Mouse (Mus musculus): ENCODE measurements at regions not wholly inside any gene's neighbourhood (a gene's known extent, or its start where the extent isn't known, plus 50 kb on each side); places are given as distances from the start of the nearest gene placed in this dataset.

DNA sequence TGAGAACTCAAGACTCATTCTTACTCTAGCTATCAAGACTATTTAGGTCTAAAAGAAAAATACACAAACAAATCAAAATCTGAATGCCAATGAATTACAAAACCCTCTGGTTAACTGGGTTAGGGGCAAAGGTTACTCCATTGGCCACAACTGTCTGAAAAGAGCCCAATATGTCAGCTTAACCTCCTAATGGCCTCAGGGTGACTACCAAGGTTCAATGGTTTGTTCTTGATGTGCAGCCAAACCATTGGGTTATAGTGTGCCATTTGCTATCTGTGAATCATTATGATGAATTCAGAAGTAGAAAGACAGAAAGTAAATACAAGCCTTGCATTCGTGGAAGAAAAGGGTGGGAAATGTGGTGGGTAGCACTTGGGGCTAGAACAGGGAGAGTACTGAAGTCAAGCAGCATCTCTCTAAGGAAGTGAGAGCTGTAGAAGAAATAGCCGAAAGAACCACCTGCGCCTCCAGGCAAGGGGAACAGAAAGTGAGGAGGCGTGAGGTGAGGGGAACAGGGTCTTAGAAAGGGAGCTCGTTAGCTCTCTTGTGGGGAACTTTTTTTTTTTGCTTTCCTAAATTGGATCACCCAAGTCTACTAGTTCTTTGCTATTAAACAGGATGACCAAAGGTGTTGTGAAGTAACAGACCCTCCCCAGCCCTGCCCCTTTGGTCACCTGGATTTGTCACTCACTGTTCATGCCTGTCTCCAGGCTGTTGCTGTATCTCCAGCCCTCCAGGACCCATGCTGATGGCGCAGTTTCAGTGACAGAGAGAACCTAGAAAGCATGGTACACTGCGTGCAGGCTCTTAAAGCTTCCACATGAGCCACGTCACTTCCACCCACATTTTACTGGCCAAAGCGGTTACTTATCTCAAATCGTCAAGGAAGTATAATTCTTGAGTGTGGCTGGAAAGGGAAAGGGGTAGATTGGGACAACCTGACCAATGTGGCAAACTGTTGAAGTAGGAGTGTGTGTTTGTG lies 204.1 kb upstream of the Tet2 start:
- no peak for DNase-seq

GRCm38 (mm10) chr3:133750061-133750460 lies 205.1 kb upstream of the Tet2 start:
- DNase-seq, result no peak
- intact Hi-C loops (cut with DNase I), result no loop called here

More for the DNA sequence above, 204.1 kb upstream of the Tet2 start:
- intact Hi-C loops (cut with DNase I), result no loop called here

DNA sequence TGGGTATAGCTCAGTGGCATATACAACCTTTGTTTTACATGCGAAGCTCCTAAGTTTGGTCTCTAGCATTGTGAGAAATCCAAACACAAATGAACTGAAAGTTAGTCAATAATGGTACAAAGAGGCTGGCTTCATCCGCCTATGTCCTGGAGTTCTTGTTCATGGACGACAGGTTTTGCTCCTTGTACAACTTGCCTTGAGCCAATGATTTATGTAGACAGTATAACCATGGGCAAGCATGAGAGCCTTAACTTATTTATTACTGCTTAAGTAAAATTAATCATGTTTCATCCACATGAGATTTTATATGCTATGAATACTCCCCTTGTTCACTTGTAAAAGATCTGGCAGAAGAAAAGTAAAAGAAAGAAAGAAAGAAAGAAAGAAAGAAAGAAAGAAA lies 205.7 kb upstream of the Tet2 start:
- intact Hi-C loops (cut with DNase I), result no loop called here

GRCm38 (mm10) chr3:133751011-133751410 lies 206.1 kb upstream of the Tet2 start:
- intact Hi-C loops (cut with DNase I), result no loop called here
- no peak for DNase-seq

More for the DNA sequence above, 205.7 kb upstream of the Tet2 start:
- no peak for DNase-seq

DNA sequence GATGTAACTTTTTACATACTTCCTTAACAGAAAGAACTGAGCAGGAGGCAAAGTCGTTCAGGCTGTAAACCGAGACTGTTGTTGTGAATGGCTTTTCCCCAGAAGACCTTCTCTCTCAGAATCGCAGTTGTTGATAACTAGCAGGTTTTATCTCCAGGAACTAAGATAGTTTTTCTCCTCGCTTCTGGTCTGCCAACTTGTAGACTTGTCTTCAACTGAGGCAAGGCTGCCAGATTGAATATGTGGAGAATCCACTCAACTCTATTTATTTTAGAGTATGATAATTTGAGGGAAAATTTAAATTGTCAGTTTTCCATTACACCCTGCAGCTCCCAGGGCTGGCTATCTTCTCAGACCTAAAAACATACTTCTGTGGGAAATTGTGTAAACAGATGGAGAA lies 206.6 kb upstream of the Tet2 start:
- intact Hi-C loops (cut with DNase I), result no loop called here
- DNase-seq, result no peak

GRCm38 (mm10) chr3:133753041-133753440 lies 208.1 kb upstream of the Tet2 start:
- DNase-seq, result no peak

GRCm38 (mm10) chr3:133754006-133754910 lies 209.3 kb upstream of the Tet2 start:
- DNase-seq, result peak; percentile 18
- intact Hi-C loops (cut with DNase I), result no loop called here

More at GRCm38 (mm10) chr3:133753041-133753440, 208.1 kb upstream of the Tet2 start:
- intact Hi-C loops (cut with DNase I), result no loop called here

- intact Hi-C loops (cut with DNase I), result no loop called here
- peak; percentile 91 for DNase-seq
Observed at GRCm38 (mm10) chr3:133754911-133755259, 209.9 kb upstream of the Tet2 start.

- DNase-seq, result no peak
- intact Hi-C loops (cut with DNase I), result no loop called here
Observed at GRCm38 (mm10) chr3:133757756-133758420, 212.9 kb upstream of the Tet2 start.

DNA sequence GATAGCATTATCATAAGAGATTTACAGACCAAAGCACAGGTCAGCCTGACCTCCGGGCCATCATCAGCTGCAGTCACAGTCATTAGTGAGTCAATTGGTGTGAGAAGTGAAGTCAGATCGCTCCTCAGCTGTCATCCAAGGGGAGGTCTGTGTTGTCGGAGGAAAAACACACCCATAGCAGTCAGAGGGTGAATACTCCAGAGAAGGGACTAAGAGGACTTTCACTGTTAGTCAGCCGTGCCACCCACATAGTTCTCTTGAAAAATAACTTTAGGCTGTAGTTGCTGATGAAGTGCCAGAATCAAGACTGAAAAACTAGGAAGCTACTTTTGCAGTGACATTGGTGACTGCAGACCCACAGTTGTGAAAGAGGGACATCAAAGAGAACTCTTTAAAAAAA lies 213.5 kb upstream of the Tet2 start:
- no peak for DNase-seq

DNA sequence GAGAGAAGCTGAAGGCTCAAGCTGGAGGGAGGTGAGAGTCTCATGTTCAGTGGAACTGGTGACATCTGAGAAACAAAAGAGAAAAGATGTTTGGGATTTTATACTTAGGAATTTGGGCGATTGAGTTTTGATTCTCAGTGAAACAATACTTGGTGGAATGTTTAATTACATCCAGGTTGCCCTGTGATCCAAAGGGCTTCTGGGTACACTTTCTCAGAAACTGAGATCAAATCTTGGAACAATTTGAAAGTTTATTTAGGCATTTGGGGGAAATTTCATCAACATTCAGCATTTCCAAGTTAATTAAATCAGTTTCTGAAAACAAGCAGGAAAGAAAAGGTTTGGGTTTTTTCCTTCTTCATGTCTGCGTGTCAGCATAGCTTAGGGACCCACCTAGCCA lies 214.7 kb upstream of the Tet2 start:
- no peak for DNase-seq
- intact Hi-C loops (cut with DNase I), result no loop called here

More for the DNA sequence above, 213.5 kb upstream of the Tet2 start:
- intact Hi-C loops (cut with DNase I), result no loop called here

DNA sequence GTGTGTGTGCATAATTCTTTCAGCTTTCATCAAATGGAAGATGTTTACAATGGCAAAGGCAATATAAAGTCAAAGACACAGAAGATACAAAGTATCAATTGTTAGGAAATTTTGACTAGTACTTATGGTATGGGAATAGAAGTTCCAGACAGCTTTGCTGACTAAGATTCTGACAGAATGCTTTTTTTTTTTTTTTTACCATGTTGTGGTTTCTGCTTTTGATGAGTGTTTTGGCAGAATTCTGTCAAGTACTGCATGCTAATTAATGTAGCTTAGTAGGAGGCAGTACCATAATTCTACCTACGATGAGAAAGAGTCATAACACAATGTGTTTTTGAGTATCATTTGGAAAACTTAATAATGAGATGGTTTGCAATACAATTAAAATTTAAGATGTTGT lies 215.3 kb upstream of the Tet2 start:
- intact Hi-C loops (cut with DNase I), result no loop called here
- DNase-seq, result no peak

GRCm38 (mm10) chr3:133763721-133764120 lies 218.8 kb upstream of the Tet2 start:
- intact Hi-C loops (cut with DNase I), result no loop called here
- DNase-seq, result no peak

GRCm38 (mm10) chr3:133773490-133773889 lies 228.6 kb upstream of the Tet2 start:
- intact Hi-C loops (cut with DNase I), result no loop called here

DNA sequence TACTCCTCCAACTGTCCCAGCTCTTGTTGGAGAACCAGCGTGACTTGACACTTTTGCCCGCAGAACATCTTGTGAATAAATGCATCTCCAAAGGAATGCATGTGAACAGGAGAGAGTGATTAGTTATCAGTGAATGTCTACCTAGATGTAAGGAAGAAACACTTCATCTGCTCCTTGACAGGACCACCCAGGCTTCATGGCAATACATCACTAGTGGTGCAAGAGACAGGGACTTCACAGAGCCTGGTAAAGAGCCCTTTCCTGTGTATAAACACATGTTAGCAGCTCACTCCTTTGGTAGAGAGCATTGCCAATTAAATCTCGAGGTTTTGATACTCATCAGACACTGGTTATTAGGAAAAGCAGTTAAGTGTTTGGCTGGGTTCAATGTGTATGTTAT lies 229.3 kb upstream of the Tet2 start:
- no peak for DNase-seq
- intact Hi-C loops (cut with DNase I), result no loop called here

More at GRCm38 (mm10) chr3:133773490-133773889, 228.6 kb upstream of the Tet2 start:
- no peak for DNase-seq

- intact Hi-C loops (cut with DNase I), result no loop called here
- DNase-seq, result no peak
Observed at GRCm38 (mm10) chr3:133776013-133776412, 231.1 kb upstream of the Tet2 start.

DNA sequence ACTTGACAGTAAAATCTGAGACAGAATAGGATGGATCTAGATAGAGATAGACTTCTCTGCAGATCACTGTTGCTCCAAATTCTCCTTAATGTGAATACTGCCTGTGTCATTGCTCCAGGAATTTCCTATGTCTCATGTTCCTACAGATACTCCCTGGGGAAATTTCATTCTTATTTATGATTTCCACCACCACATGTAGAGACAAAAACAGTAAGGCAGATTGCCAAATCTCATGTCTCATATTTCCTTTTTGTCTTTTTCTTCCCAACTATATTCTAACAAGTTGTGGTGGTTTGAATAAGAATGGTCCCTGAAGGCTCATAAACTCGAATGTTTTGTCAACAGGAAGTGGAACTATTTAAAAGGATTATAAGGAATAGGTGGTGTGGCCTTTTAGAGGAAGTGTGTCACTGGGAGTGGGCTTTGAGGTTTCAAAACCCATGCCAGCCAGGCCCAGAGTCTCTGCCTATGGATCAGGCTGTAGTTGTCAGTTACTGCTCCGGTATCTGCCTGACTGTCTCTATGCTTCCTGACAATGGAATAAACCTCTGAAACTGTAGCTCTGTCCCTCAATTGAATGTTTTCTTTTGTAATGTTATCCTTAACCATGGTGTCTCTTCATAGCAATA lies 234.3 kb upstream of the Tet2 start:
- intact Hi-C loops (cut with DNase I), result no loop called here

DNA sequence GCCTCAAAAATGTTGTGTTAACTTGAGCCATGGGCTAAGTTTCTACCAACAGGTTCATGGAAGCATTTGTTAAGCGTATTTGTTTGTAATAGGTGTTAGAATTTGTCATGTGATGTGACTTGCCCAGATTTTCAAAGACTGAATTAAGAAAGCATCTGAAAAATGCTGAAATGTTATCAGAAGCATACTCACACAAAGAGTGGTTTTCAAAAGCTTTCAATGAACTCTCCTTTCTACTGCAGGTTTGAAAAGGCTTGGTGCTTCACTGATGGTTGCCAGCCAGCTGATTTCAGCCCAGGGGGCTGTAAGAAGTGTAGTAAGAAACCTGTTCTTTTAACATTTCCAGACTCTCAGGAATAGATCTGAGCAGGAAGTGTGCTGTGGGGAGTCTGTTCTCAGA lies 238.1 kb upstream of the Tet2 start:
- intact Hi-C loops (cut with DNase I), result no loop called here
- DNase-seq, result no peak

More for the DNA sequence above, 234.3 kb upstream of the Tet2 start:
- DNase-seq, result no peak

- intact Hi-C loops (cut with DNase I), result no loop called here
- no peak for DNase-seq
Observed at GRCm38 (mm10) chr3:133791361-133791760, 246.4 kb upstream of the Tet2 start.

GRCm38 (mm10) chr3:133809007-133809552 lies 264.1 kb upstream of the Tet2 start:
- no peak for DNase-seq
- intact Hi-C loops (cut with DNase I), result no loop called here

All from left cerebral cortex, postnatal 4 days (tissue).